Mouse (Mus musculus) forebrain, embryonic 10.5 days (tissue): ENCODE results near the gene Ptma. TPM values are rescaled to one million over a fixed set of nuclear protein-coding genes. Genes with fewer than 3 reads are reported as not detected.
"Not testable (repeated sequence)": the region's sequence is repeated elsewhere in the genome, so short reads cannot be mapped to it uniquely, and the experiment has no call there.

Source experiments
- DNase-seq: peaks from one replicate; pipeline ENCODE4 v3.0.0-alpha.2; 2017; ENCODE audit warnings: low spot score; ENCODE audit errors: extremely low spot score
- H3K27ac ChIP-seq: fragments of 300-500 bp; sonication (generic); 2 replicates; pipeline ENCODE4 v1.5.1; 2016; ENCODE audit warnings: mild to moderate bottlenecking
- H3K27me3 ChIP-seq: fragments of 300-500 bp; sonication (generic); 2 replicates; pipeline ENCODE4 v1.6.1; 2016; ENCODE audit warnings: mild to moderate bottlenecking; ENCODE audit not compliant: poor library complexity, severe bottlenecking
- H3K36me3 ChIP-seq: fragments of 300-500 bp; sonication (generic); replicated peaks from 2 replicates; pipeline ENCODE4 v1.6.1; 2016; ENCODE audit warnings: mild to moderate bottlenecking, moderate library complexity
- H3K4me1 ChIP-seq: fragments of 300-500 bp; sonication (generic); 2 replicates; pipeline ENCODE4 v1.6.1; 2016
- H3K4me3 ChIP-seq: fragments of 300-500 bp; sonication (generic); 2 replicates; pipeline ENCODE4 v1.5.1; 2016; ENCODE audit warnings: mild to moderate bottlenecking, moderate library complexity
- H3K9me3 ChIP-seq: fragments of 300-500 bp; sonication (generic); 2 replicates; pipeline ENCODE4 v1.6.1; 2016; ENCODE audit warnings: mild to moderate bottlenecking, moderate library complexity
- WGBS: fragments of 180-500 bp; shearing (Covaris S2); methylation state at CpG from one replicate; pipeline ENCODE4 v1.1.7; 2016; 5-methylcytosine and 5-hydroxymethylcytosine counted together
- polyA plus RNA-seq: library from polyadenylated mRNA; unstranded; fragments of >200 nt; fragmentation: Nextera tagmentation; extraction: Ambion mirVana; gene quantifications from 2 replicates; pipeline ENCODE4 v1.2.1, GENCODE M21; 2016

The Ptma gene
- 2,941 and 3,273 TPM in 2 replicates for polyA plus RNA-seq

- Histone ChIP-seq H3K27ac (peak within 1 kb of the TSS; percentile 100), H3K4me1 (peaks cover 59% of the 10 kb centered on the region), H3K4me3 (peak within 1 kb of the TSS; percentile 100), H3K27me3 (peaks cover 7% of the 10 kb centered on the region), H3K9me3 (no peaks in the 10 kb centered on the region), H3K36me3 (peaks cover 33% of the 10 kb centered on the region)
- DNase-seq = peak; percentile 100
- WGBS = under 1% methylated on average over 58 of the region's 63 CpGs
Measured at GRCm38 (mm10) chr1:86526116-86526788, at the start of gene Ptma. TSS of gene Ptma (plus strand) at chr1:86526726.

GRCm38 (mm10) chr1:86477738-86478285 is 48.7 kb upstream of the Ptma start:
- no peaks in the 10 kb centered on the region for H3K9me3 ChIP-seq
- no peaks in the 10 kb centered on the region for H3K27me3 ChIP-seq
- no peak overlapping the region for H3K4me3 ChIP-seq
- 95% methylated on average over 5 of the region's 5 CpGs for whole genome bisulfite sequencing
- H3K27ac ChIP-seq = no peak overlapping the region
- peaks cover 16% of the 10 kb centered on the region for H3K4me1 ChIP-seq
- no peaks in the 10 kb centered on the region for H3K36me3 ChIP-seq
- DNase-seq = no peak

- WGBS = 89% methylated on average over 8 of the region's 8 CpGs
- Histone ChIP-seq H3K4me3 (no peak overlapping the region), H3K27me3 (no peaks in the 10 kb centered on the region), H3K27ac (no peak overlapping the region), H3K36me3 (no peaks in the 10 kb centered on the region), H3K4me1 (peaks cover 17% of the 10 kb centered on the region), H3K9me3 (no peaks in the 10 kb centered on the region)
- DNase-seq = no peak
Measured at GRCm38 (mm10) chr1:86479099-86479825, 47.3 kb upstream of the Ptma start.

GRCm38 (mm10) chr1:86480288-86480687 is 46.2 kb upstream of the Ptma start:
- Histone ChIP-seq H3K36me3 (no peaks in the 10 kb centered on the region), H3K4me1 (peaks cover 17% of the 10 kb centered on the region), H3K27me3 (no peaks in the 10 kb centered on the region), H3K27ac (no peak overlapping the region), H3K4me3 (no peak overlapping the region), H3K9me3 (no peaks in the 10 kb centered on the region)
- no peak for DNase-seq
- 90% methylated on average over 6 of the region's 6 CpGs for WGBS

- no peaks in the 10 kb centered on the region for H3K36me3 ChIP-seq
- no peaks in the 10 kb centered on the region for H3K9me3 ChIP-seq
- DNase-seq = no peak
- H3K27me3 ChIP-seq = no peaks in the 10 kb centered on the region
- H3K4me1 ChIP-seq = peaks cover 17% of the 10 kb centered on the region
- no peak overlapping the region for H3K4me3 ChIP-seq
- 91% methylated on average over 8 of the region's 8 CpGs for WGBS
- 0 out of 2 replicates have a peak overlapping the region, but pooled peaks have one; percentile 26 for H3K27ac ChIP-seq
Measured at GRCm38 (mm10) chr1:86480735-86481447, 45.6 kb upstream of the Ptma start.

- Histone ChIP-seq H3K4me1 (peaks cover 17% of the 10 kb centered on the region), H3K27me3 (no peaks in the 10 kb centered on the region), H3K4me3 (no peak overlapping the region), H3K36me3 (no peaks in the 10 kb centered on the region), H3K27ac (0 out of 2 replicates have a peak overlapping the region, but pooled peaks have one; percentile 26), H3K9me3 (no peaks in the 10 kb centered on the region)
- DNase-seq = no peak
- 73% methylated on average over 7 of the region's 7 CpGs for WGBS
Measured at GRCm38 (mm10) chr1:86481468-86481867, 45.1 kb upstream of the Ptma start.

GRCm38 (mm10) chr1:86482288-86482687 is 44.2 kb upstream of the Ptma start:
- Histone ChIP-seq H3K27me3 (no peaks in the 10 kb centered on the region), H3K27ac (peak overlapping the region; percentile 63; the same call in 1 of the 2 replicates)
- no peak for DNase-seq

GRCm38 (mm10) chr1:86482761-86483160 is 43.8 kb upstream of the Ptma start:
- H3K4me1 ChIP-seq = peaks cover 26% of the 10 kb centered on the region
- H3K27me3 ChIP-seq = no peaks in the 10 kb centered on the region
- DNase-seq = no peak
- H3K4me3 ChIP-seq = no peak overlapping the region
- H3K27ac ChIP-seq = peak overlapping the region; percentile 63; the same call in 1 of the 2 replicates
- no peaks in the 10 kb centered on the region for H3K9me3 ChIP-seq
- WGBS = 40% methylated on average over 1 of the region's 1 CpGs
- H3K36me3 ChIP-seq = no peaks in the 10 kb centered on the region

More at GRCm38 (mm10) chr1:86482288-86482687, 44.2 kb upstream of the Ptma start:
- Histone ChIP-seq H3K36me3 (no peaks in the 10 kb centered on the region), H3K4me3 (no peak overlapping the region), H3K4me1 (peaks cover 22% of the 10 kb centered on the region), H3K9me3 (no peaks in the 10 kb centered on the region)
- WGBS = 86% methylated on average over 11 of the region's 11 CpGs

- Histone ChIP-seq H3K27ac (no peak overlapping the region), H3K36me3 (no peaks in the 10 kb centered on the region), H3K27me3 (no peaks in the 10 kb centered on the region), H3K9me3 (no peaks in the 10 kb centered on the region), H3K4me1 (peaks cover 38% of the 10 kb centered on the region), H3K4me3 (no peak overlapping the region)
- DNase-seq = no peak
- WGBS = 89% methylated on average over 1 of the region's 1 CpGs
Measured at GRCm38 (mm10) chr1:86485346-86485745, 41.2 kb upstream of the Ptma start.

- H3K4me3 ChIP-seq, H3K9me3 ChIP-seq, H3K27me3 ChIP-seq, H3K36me3 ChIP-seq, H3K27ac ChIP-seq: not testable (repeated sequence)
- WGBS = 94% methylated on average over 6 of the region's 6 CpGs
- H3K4me1 ChIP-seq = peaks cover 38% of the 10 kb centered on the region
- DNase-seq = peak; percentile 13
Measured at GRCm38 (mm10) chr1:86485858-86486257, 40.7 kb upstream of the Ptma start.

- H3K27me3 ChIP-seq = no peaks in the 10 kb centered on the region
- 9% methylated on average over 13 of the region's 13 CpGs for WGBS
- peak overlapping the region; percentile 74 for H3K4me3 ChIP-seq
- peaks cover 37% of the 10 kb centered on the region for H3K4me1 ChIP-seq
- H3K27ac ChIP-seq = peak overlapping the region; percentile 99
- no peaks in the 10 kb centered on the region for H3K36me3 ChIP-seq
- H3K9me3 ChIP-seq = no peaks in the 10 kb centered on the region
- DNase-seq = peak; percentile 14
Measured at GRCm38 (mm10) chr1:86486703-86487294, 39.7 kb upstream of the Ptma start.

- no peaks in the 10 kb centered on the region for H3K27me3 ChIP-seq
- WGBS = under 1% methylated on average over 73 of the region's 74 CpGs
- no peaks in the 10 kb centered on the region for H3K36me3 ChIP-seq
- peak; percentile 100 for DNase-seq
- H3K27ac ChIP-seq = peak overlapping the region; percentile 99
- no peaks in the 10 kb centered on the region for H3K9me3 ChIP-seq
- H3K4me3 ChIP-seq = peak overlapping the region; percentile 74
- H3K4me1 ChIP-seq = peaks cover 39% of the 10 kb centered on the region
Measured at GRCm38 (mm10) chr1:86487295-86487907, 39.1 kb upstream of the Ptma start.
